8 mouse cellular contexts compared by ENCODE assay signal in genomic region chr11:84178571-84178970, GRCm38 (mm10). TPM values are rescaled to one million over a fixed set of nuclear protein-coding genes. Genes with fewer than 3 reads are reported as not detected.
DNase-seq lines count a peak whose midpoint lies in the region; ATAC-seq lines count a peak whose summit lies in the region.

No protein-coding gene starts in this region.

- no peaks in the 10 kb centered on the region for H3K27me3 ChIP-seq in heart, embryonic 14.5 days (ENCODE audit: control insufficient read depth, insufficient read depth, low read length)
- 0 out of 2 replicates have a peak, but pooled peaks cover 5% of the 10 kb centered on the region for H3K27me3 ChIP-seq in embryonic facial prominence, embryonic 10.5 days (replicated peaks; ENCODE audit: low read depth, poor library complexity, severe bottlenecking)
- H3K27me3 ChIP-seq in hindbrain, embryonic 16.5 days (replicated peaks; ENCODE audit: control insufficient read depth, insufficient read depth, low read length), result no peaks in the 10 kb centered on the region
- H3K27me3 ChIP-seq in midbrain, embryonic 13.5 days, result no peaks in the 10 kb centered on the region

- H3K36me3 ChIP-seq in heart, embryonic 14.5 days (ENCODE audit: control insufficient read depth, insufficient read depth, low read length), result no peaks in the 10 kb centered on the region
- peaks cover 2% of the 10 kb centered on the region; the same call in 1 of the 2 replicates for H3K36me3 ChIP-seq in embryonic facial prominence, embryonic 10.5 days (replicated peaks)
- no peaks in the 10 kb centered on the region for H3K36me3 ChIP-seq in hindbrain, embryonic 16.5 days (ENCODE audit: control insufficient read depth, insufficient read depth, low read length)
- H3K36me3 ChIP-seq in midbrain, embryonic 13.5 days, result no peaks in the 10 kb centered on the region

- intact Hi-C loops in heart, postnatal 14 days (cut with DNase I), result loop anchor here (2.0 kb wide), 1 partner anchor 66 kb away; no protein-coding TSS in a partner anchor

- H3K4me2 ChIP-seq in heart, embryonic 14.5 days (ENCODE audit: low read length), result peak overlapping the region; percentile 82
- H3K4me2 ChIP-seq in hindbrain, embryonic 16.5 days (ENCODE audit: low read length), result peak overlapping the region; percentile 83
- peak overlapping the region; percentile 69 for H3K4me2 ChIP-seq in midbrain, embryonic 13.5 days (replicated peaks)

- H3K27ac ChIP-seq in heart, embryonic 14.5 days (replicated peaks in 1 of 2; ENCODE audit: control insufficient read depth in 1 of 2, insufficient read depth in 1 of 2, low read depth in 2 of 2, low read length in 2 of 2), result no peak overlapping the region
- peak overlapping the region; percentile 94; the same call in 1 of the 2 replicates for H3K27ac ChIP-seq in embryonic facial prominence, embryonic 10.5 days (replicated peaks)
- H3K27ac ChIP-seq in hindbrain, embryonic 16.5 days (ENCODE audit: low read depth, low read length), result no peak overlapping the region
- H3K27ac ChIP-seq in midbrain, embryonic 13.5 days, result no peak overlapping the region

- H3K4me3 ChIP-seq in heart, embryonic 14.5 days (ENCODE audit: control insufficient read depth in 1 of 2, insufficient read depth in 1 of 2, low read depth in 1 of 2, low read length in 2 of 2), result peak overlapping the region in 1 of 2 experiments; percentile 84; a peak in 2 of 4 replicates
- H3K4me3 ChIP-seq in embryonic facial prominence, embryonic 10.5 days, result peak overlapping the region; percentile 80
- H3K4me3 ChIP-seq in hindbrain, embryonic 16.5 days (ENCODE audit: low read length), result peak overlapping the region; percentile 85
- H3K4me3 ChIP-seq in midbrain, embryonic 13.5 days (replicated peaks), result peak overlapping the region; percentile 84; the same call in 1 of the 2 replicates

- no peak for ATAC-seq in heart, embryonic 14.5 days (ENCODE audit: insufficient number of reproducible peaks, insufficient read depth, low FRiP score, low read depth)
- ATAC-seq in hindbrain, embryonic 16.5 days, result no peak
- ATAC-seq in midbrain, embryonic 13.5 days, result no peak
- ATAC-seq in frontal cortex, adult (ENCODE audit: low TSS enrichment), result no peak

- WGBS in heart, embryonic 14.5 days, result 45% methylated on average over 4 of the region's 4 CpGs
- 28% methylated on average over 4 of the region's 4 CpGs for WGBS in embryonic facial prominence, embryonic 10.5 days
- WGBS in hindbrain, embryonic 16.5 days, result 43% methylated on average over 4 of the region's 4 CpGs
- WGBS in midbrain, embryonic 13.5 days, result 42% methylated on average over 4 of the region's 4 CpGs

- H3K4me1 ChIP-seq in heart, embryonic 14.5 days (ENCODE audit: control insufficient read depth in 2 of 2, insufficient read depth in 2 of 2, low read length in 2 of 2), result peaks cover 0 to 13% of the 10 kb centered on the region in 2 experiments; a peak in 2 of 4 replicates
- peaks cover 29% of the 10 kb centered on the region for H3K4me1 ChIP-seq in embryonic facial prominence, embryonic 10.5 days
- peaks cover 20% of the 10 kb centered on the region for H3K4me1 ChIP-seq in hindbrain, embryonic 16.5 days (ENCODE audit: control insufficient read depth, insufficient read depth, low read depth, low read length)
- H3K4me1 ChIP-seq in midbrain, embryonic 13.5 days (replicated peaks), result peaks cover 27% of the 10 kb centered on the region

- no peaks in the 10 kb centered on the region for H3K9me3 ChIP-seq in heart, embryonic 14.5 days (ENCODE audit: control insufficient read depth, low read length)
- H3K9me3 ChIP-seq in embryonic facial prominence, embryonic 10.5 days, result no peaks in the 10 kb centered on the region
- no peaks in the 10 kb centered on the region for H3K9me3 ChIP-seq in hindbrain, embryonic 16.5 days (ENCODE audit: control insufficient read depth, low read length)
- H3K9me3 ChIP-seq in midbrain, embryonic 13.5 days, result no peaks in the 10 kb centered on the region

- DNase-seq in heart, postnatal 14 days, result no peak
- DNase-seq in embryonic facial prominence, embryonic 10.5 days (ENCODE audit: low spot score), result no peak
- DNase-seq in spleen, adult 12 weeks (ENCODE audit: low spot score), result no peak
- no peak for DNase-seq in adrenal gland, postnatal 4 days (ENCODE audit: low spot score in 2 of 2)

- peak overlapping the region; percentile 85; the same call in 1 of the 2 replicates for H3K9ac ChIP-seq in heart, embryonic 14.5 days (ENCODE audit: low read length)
- H3K9ac ChIP-seq in hindbrain, embryonic 16.5 days (ENCODE audit: low read depth, low read length), result no peak overlapping the region
- H3K9ac ChIP-seq in midbrain, embryonic 13.5 days (replicated peaks), result no peak overlapping the region

RNA-seq across cellular contexts. Expression of gene Gm11437, which starts 11.3 kb away (rescaled TPM):
- not detected in 2 replicates for polyA plus RNA-seq in heart, embryonic 14.5 days (2014; fragmentation: Nextera tagmentation; extraction: Ambion mirVana)
- total RNA-seq in heart, postnatal 14 days (2021), result not detected
- polyA plus RNA-seq in embryonic facial prominence, embryonic 10.5 days (2016; fragmentation: Nextera tagmentation; extraction: Ambion mirVana), result not detected in 2 replicates
- 0.12 and 0.13 TPM in 2 replicates for polyA plus RNA-seq in hindbrain, embryonic 16.5 days (2015; fragmentation: Nextera tagmentation; extraction: Ambion mirVana)
- 0.15 and 0.16 TPM in 2 replicates for polyA plus RNA-seq in midbrain, embryonic 13.5 days (2015; fragmentation: Nextera tagmentation; extraction: Ambion mirVana)
- total RNA-seq in adrenal gland, postnatal 4 days (2021), result not detected

RNA-seq across cellular contexts. Expression of gene Acaca, which starts 49.1 kb away (rescaled TPM):
- 8.3 and 8.9 TPM in 2 replicates for polyA plus RNA-seq in heart, embryonic 14.5 days (2014; fragmentation: Nextera tagmentation; extraction: Ambion mirVana)
- 10 to 100 TPM; 11.4 to 12.5 TPM for total RNA-seq in heart, postnatal 14 days (2021)
- polyA plus RNA-seq in embryonic facial prominence, embryonic 10.5 days (2016; fragmentation: Nextera tagmentation; extraction: Ambion mirVana), result 21.7 and 26.2 TPM in 2 replicates
- 22.6 and 23.7 TPM in 2 replicates for polyA plus RNA-seq in hindbrain, embryonic 16.5 days (2015; fragmentation: Nextera tagmentation; extraction: Ambion mirVana)
- polyA plus RNA-seq in midbrain, embryonic 13.5 days (2015; fragmentation: Nextera tagmentation; extraction: Ambion mirVana), result 24.7 and 28.3 TPM in 2 replicates
- 10 to 100 TPM; 59.1 to 63.5 TPM for total RNA-seq in adrenal gland, postnatal 4 days (2021)

RNA-seq across cellular contexts. Expression of gene Tada2a, which starts 49.2 kb away (rescaled TPM):
- 16.8 and 16.9 TPM in 2 replicates for polyA plus RNA-seq in heart, embryonic 14.5 days (2014; fragmentation: Nextera tagmentation; extraction: Ambion mirVana)
- total RNA-seq in heart, postnatal 14 days (2021), result 1 to 10 TPM; 6.2 to 6.3 TPM
- 41.3 TPM in 2 replicates for polyA plus RNA-seq in embryonic facial prominence, embryonic 10.5 days (2016; fragmentation: Nextera tagmentation; extraction: Ambion mirVana)
- polyA plus RNA-seq in hindbrain, embryonic 16.5 days (2015; fragmentation: Nextera tagmentation; extraction: Ambion mirVana), result 29.1 and 29.9 TPM in 2 replicates
- polyA plus RNA-seq in midbrain, embryonic 13.5 days (2015; fragmentation: Nextera tagmentation; extraction: Ambion mirVana), result 32.9 and 35.4 TPM in 2 replicates
- 10 to 100 TPM; 24.3 to 26.1 TPM for total RNA-seq in adrenal gland, postnatal 4 days (2021)
